Comparison of ENCODE assay signal across 10 mouse cellular contexts in the genomic region with DNA sequence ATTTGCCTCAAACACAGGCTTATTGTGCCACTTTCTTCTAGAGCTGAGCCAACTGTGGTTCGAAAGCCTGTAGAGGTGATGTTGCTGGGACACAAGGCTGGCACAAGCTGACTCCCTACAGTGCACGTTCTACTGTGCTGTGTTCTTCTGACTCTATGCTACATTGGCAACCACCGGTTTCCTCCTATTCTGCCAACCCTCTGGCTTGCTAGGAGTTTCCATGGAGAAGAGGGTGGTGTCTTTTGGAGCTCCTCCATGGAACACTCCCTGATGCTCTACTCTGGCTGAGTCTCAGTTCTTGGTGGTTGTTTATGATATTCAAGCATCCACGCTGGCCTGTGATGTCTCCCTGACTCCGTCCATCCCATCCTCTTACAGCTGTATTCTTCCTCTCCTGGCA.
DNase-seq lines count a peak whose midpoint lies in the region; TF ChIP-seq lines count a peak whose summit lies in the region.
"Had no signal": no experiment of that assay in that cellular context is flagged by ENCODE, and none has a peak within 500 bp of the region (broad histone marks: within the 10 kb centered on the region; RNA-seq: fewer than 3 reads in every experiment).

No protein-coding gene starts in this region.

- peak; percentile 34 to 41 for DNase-seq in cerebellum, postnatal 14 days
- DNase-seq in cerebellum, adult 18-20 months, result no peak
- DNase-seq in left cerebral cortex, postnatal 10 days (ENCODE audit: extremely low spot score in 1 of 2, low spot score in 2 of 2), result peak; percentile 27 to 55
- no peak for DNase-seq in left cerebral cortex, adult 11 months (ENCODE audit: low spot score)
- peak; percentile 39 for DNase-seq in brain, embryonic 14.5 days (ENCODE audit: low read depth)
- DNase-seq in layer of hippocampus, postnatal 36 days, result peak; percentile 51 to 54
- DNase-seq in gastrocnemius, postnatal 36 days, result no peak
- DNase-seq in embryo, embryonic 10 days (ENCODE audit: low spot score), result no peak
- DNase-seq: gastrocnemius, postnatal 14 days; midbrain, embryonic 14.5 days had no signal

- no peak for TF ChIP-seq POLR2A in brain, embryonic 14.5 days (IDR thresholded peaks at IDR 0.05; ENCODE audit: borderline replicate concordance, extremely low read depth, insufficient read depth, insufficient read length, poor library complexity, severe bottlenecking)

- no peak for TF ChIP-seq CTCF in brain, embryonic 14.5 days (IDR thresholded peaks at IDR 0.05; ENCODE audit: borderline replicate concordance, extremely low read depth, insufficient read depth, insufficient read length)

- intact Hi-C loops in left cerebral cortex, postnatal 10 days (cut with DNase I), result no loop called here
- intact Hi-C loops in gastrocnemius, postnatal 36 days (cut with DNase I), result no loop called here

Comparison
In these comparisons a context has a peak if more than half of its experiments do, and no peak if none do; other contexts are left out.
1. DNase-seq: peak in cerebellum, postnatal 14 days (2 of 2), left cerebral cortex, postnatal 10 days (2 of 2), brain, embryonic 14.5 days (single experiment) and layer of hippocampus, postnatal 36 days (2 of 2); none in cerebellum, adult 18-20 months (0 of 2), left cerebral cortex, adult 11 months (single experiment), gastrocnemius, postnatal 36 days (0 of 2) and embryo, embryonic 10 days (single experiment).